Mouse (Mus musculus) hindbrain, embryonic 15.5 days (tissue): ENCODE data around the gene Dnase2a. TPM values are rescaled to one million over a fixed set of nuclear protein-coding genes. Genes with fewer than 3 reads are reported as not detected.
A peak's percentile ranks its signal among the peaks of the same experiment; 100 is the strongest.
"Not testable (repeated sequence)": the region's sequence is repeated elsewhere in the genome, so short reads cannot be mapped to it uniquely, and the experiment has no call there.

Experiments used
- ATAC-seq: fragments of 200-750 bp; cut with Nextera tagmentation; 2 replicates; pipeline ENCODE4 v1.8.0; 2017; ENCODE audit warnings: low read depth, moderate number of reproducible peaks, moderate TSS enrichment; ENCODE audit not compliant: low FRiP score
- H3K27ac ChIP-seq: fragments of 300-500 bp; sonication (generic); replicated peaks from 2 replicates; pipeline ENCODE4 v1.5.1; 2015; ENCODE audit warnings: mild to moderate bottlenecking, inconsistent platforms
- H3K27me3 ChIP-seq: fragments of 300-500 bp; sonication (generic); 2 replicates; pipeline ENCODE4 v1.6.1; 2015; ENCODE audit warnings: control low read depth, inconsistent platforms
- H3K36me3 ChIP-seq: fragments of 300-500 bp; sonication (generic); 2 replicates; pipeline ENCODE4 v1.6.1; 2015; ENCODE audit warnings: control low read depth, inconsistent platforms
- H3K4me1 ChIP-seq: fragments of 300-500 bp; sonication (generic); replicated peaks from 2 replicates; pipeline ENCODE4 v1.6.1; 2015; ENCODE audit warnings: control low read depth, inconsistent platforms
- H3K4me2 ChIP-seq: fragments of 300-500 bp; sonication (generic); 2 replicates; pipeline ENCODE4 v1.6.1; 2015; ENCODE audit warnings: moderate library complexity, mild to moderate bottlenecking, inconsistent platforms
- H3K4me3 ChIP-seq: fragments of 300-500 bp; sonication (generic); 2 replicates; pipeline ENCODE4 v1.5.1; 2015; ENCODE audit warnings: mild to moderate bottlenecking, inconsistent platforms
- H3K9ac ChIP-seq: fragments of 300-500 bp; sonication (generic); 2 replicates; pipeline ENCODE4 v1.6.1; 2015; ENCODE audit warnings: inconsistent platforms
- H3K9me3 ChIP-seq: fragments of 300-500 bp; sonication (generic); 2 replicates; pipeline ENCODE4 v1.6.1; 2016; ENCODE audit warnings: control low read depth, inconsistent platforms
- WGBS: fragments of 180-500 bp; shearing (Covaris S2); methylation state at CpG from one replicate; pipeline ENCODE4 v1.1.7; 2015; 5-methylcytosine and 5-hydroxymethylcytosine counted together
- polyA plus RNA-seq: library from polyadenylated mRNA; unstranded; fragments of >200 nt; fragmentation: Nextera tagmentation; extraction: Ambion mirVana; gene quantifications from 2 replicates; pipeline ENCODE4 v1.2.1, GENCODE M21; 2015

Dnase2a gene
- polyA plus RNA-seq, 1 experiment from 2014 or later = 7.3 TPM

DNA sequence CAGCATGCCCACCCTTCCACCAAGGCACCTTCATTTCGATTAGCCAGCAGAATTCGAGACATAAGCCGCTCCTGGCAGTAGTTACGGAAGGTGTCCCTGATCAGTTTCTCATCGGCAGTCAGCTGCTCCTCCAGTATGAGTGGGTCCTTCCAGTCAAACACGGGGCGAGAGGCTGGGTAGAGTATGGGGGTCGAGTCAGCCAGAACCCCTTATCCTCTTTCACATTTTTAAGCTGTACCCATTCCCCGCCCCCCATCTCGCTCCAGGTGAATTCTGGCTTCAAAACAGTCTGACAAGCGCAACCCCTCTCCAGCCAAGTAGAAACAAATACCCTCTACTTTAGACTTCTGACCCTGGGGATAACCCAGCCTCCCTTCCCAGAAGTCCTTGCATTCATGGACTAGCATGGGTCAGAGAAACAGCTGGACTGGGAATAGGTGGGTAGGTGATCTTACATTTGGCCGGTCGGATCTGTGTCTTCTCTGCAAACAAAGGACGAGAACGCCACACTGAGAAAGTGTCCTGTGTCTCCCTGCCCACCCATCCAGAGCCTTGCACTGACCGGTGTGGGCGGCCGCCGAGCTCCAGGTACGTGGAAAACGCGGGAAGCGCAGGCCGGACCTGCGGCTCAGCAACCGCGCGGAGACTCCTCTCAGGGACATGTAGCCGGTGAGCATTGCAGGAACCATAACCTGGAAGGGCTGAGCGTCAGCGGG lies 15.2 kb upstream of the Dnase2a start:
- ATAC-seq = peak; percentile 68
- H3K4me2 ChIP-seq = peak overlapping the region; percentile 70
- H3K9ac ChIP-seq = peak overlapping the region; percentile 69
- H3K4me1 ChIP-seq = peaks cover 19% of the 10 kb centered on the region
- H3K36me3 ChIP-seq = peaks cover 10% of the 10 kb centered on the region
- H3K27me3 ChIP-seq = no peaks in the 10 kb centered on the region
- peak overlapping the region; percentile 66 for H3K4me3 ChIP-seq
- H3K9me3 ChIP-seq = no peaks in the 10 kb centered on the region
- 9% methylated on average over 31 of the region's 31 CpGs for WGBS
- H3K27ac ChIP-seq = peak overlapping the region; percentile 68

GRCm38 (mm10) chr8:84893709-84894134 lies 14.6 kb upstream of the Dnase2a start, which contains the start of gene Gcdh:
TSS of gene Gcdh (minus strand) at chr8:84893921.
- H3K36me3 ChIP-seq = peaks cover 7% of the 10 kb centered on the region; the same call in 1 of the 2 replicates
- peak within 1 kb of the TSS; percentile 68 for H3K27ac ChIP-seq
- no peaks in the 10 kb centered on the region for H3K27me3 ChIP-seq
- ATAC-seq = peak; percentile 99
- peak within 1 kb of the TSS; percentile 69 for H3K9ac ChIP-seq
- H3K4me2 ChIP-seq = peak within 1 kb of the TSS; percentile 70
- H3K4me3 ChIP-seq = peak within 1 kb of the TSS; percentile 66
- 0% methylated on average over 11 of the region's 11 CpGs for WGBS
- H3K9me3 ChIP-seq = no peaks in the 10 kb centered on the region
- peaks cover 19% of the 10 kb centered on the region for H3K4me1 ChIP-seq

- H3K9me3 ChIP-seq = no peaks in the 10 kb centered on the region
- no peak for ATAC-seq
- 0 out of 2 replicates have a peak, but pooled peaks cover 3% of the 10 kb centered on the region for H3K27me3 ChIP-seq
- H3K9ac ChIP-seq = no peak overlapping the region
- no peak overlapping the region for H3K27ac ChIP-seq
- 0 out of 2 replicates have a peak, but pooled peaks cover 7% of the 10 kb centered on the region for H3K36me3 ChIP-seq
- H3K4me3 ChIP-seq = no peak overlapping the region
- no peak overlapping the region for H3K4me2 ChIP-seq
- WGBS = 88% methylated on average over 5 of the region's 5 CpGs
- peaks cover 19% of the 10 kb centered on the region for H3K4me1 ChIP-seq
Observed at GRCm38 (mm10) chr8:84895963-84896362, 12.4 kb upstream of the Dnase2a start.

DNA sequence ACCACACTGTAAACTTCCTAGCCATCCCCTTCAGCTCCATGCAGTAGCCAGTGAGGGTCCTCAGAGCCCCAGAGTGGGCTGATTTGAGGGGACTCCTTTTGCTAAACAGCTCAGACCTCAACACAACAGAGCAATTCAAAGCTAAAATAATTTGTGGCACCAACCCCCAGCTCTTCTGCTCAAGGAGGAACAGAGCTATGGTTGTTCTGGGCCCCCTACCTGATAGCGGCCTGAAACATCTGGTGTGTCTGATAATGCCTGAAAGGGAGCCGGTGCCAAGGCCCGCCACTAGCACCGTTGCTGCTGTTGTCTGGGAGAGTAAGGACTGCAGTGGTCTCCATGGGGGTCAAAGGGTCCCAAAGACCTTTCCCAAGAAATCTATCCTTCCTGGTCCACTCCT lies 7.3 kb upstream of the Dnase2a start:
- no peak for ATAC-seq
- Histone ChIP-seq H3K4me1 (peaks cover 14% of the 10 kb centered on the region), H3K27ac (no peak overlapping the region), H3K4me2 (no peak overlapping the region), H3K9ac (no peak overlapping the region), H3K36me3 (no peaks in the 10 kb centered on the region), H3K27me3 (peaks cover 12% of the 10 kb centered on the region; the same call in 1 of the 2 replicates), H3K4me3 (no peak overlapping the region), H3K9me3 (no peaks in the 10 kb centered on the region)
- 67% methylated on average over 4 of the region's 4 CpGs for WGBS

- no peaks in the 10 kb centered on the region for H3K36me3 ChIP-seq
- peak within 1 kb of the TSS; percentile 47 for H3K9ac ChIP-seq
- ATAC-seq = no peak
- H3K4me3 ChIP-seq = peak within 1 kb of the TSS; percentile 47
- peaks cover 14% of the 10 kb centered on the region for H3K4me1 ChIP-seq
- peak within 1 kb of the TSS; percentile 85 for H3K4me2 ChIP-seq
- H3K27ac ChIP-seq = no peak within 1 kb of the TSS
- H3K27me3 ChIP-seq = peaks cover 12% of the 10 kb centered on the region; the same call in 1 of the 2 replicates
- 90% methylated on average over 3 of the region's 3 CpGs for whole genome bisulfite sequencing
- no peaks in the 10 kb centered on the region for H3K9me3 ChIP-seq
Observed at GRCm38 (mm10) chr8:84901752-84902151, 6.6 kb upstream of the Dnase2a start, which contains the start of gene Klf1. TSS of gene Klf1 (plus strand) at chr8:84901928.

- Histone ChIP-seq H3K9me3 (no peaks in the 10 kb centered on the region), H3K36me3 (no peaks in the 10 kb centered on the region), H3K9ac (peak overlapping the region; percentile 47), H3K4me2 (peak overlapping the region; percentile 85), H3K27ac (no peak overlapping the region), H3K4me3 (peak overlapping the region; percentile 47), H3K27me3 (peaks cover 12% of the 10 kb centered on the region; the same call in 1 of the 2 replicates), H3K4me1 (peaks cover 14% of the 10 kb centered on the region)
- ATAC-seq = no peak
- WGBS = 3% methylated on average over 24 of the region's 24 CpGs
Observed at GRCm38 (mm10) chr8:84902367-84902919, 5.9 kb upstream of the Dnase2a start.

GRCm38 (mm10) chr8:84902920-84903661 lies 5.3 kb upstream of the Dnase2a start:
- H3K36me3 ChIP-seq = no peaks in the 10 kb centered on the region
- peak overlapping the region; percentile 47 for H3K4me3 ChIP-seq
- peak overlapping the region; percentile 85 for H3K4me2 ChIP-seq
- peaks cover 14% of the 10 kb centered on the region for H3K4me1 ChIP-seq
- peak overlapping the region; percentile 47 for H3K9ac ChIP-seq
- H3K9me3 ChIP-seq = no peaks in the 10 kb centered on the region
- peaks cover 12% of the 10 kb centered on the region; the same call in 1 of the 2 replicates for H3K27me3 ChIP-seq
- ATAC-seq = peak; percentile 89
- no peak overlapping the region for H3K27ac ChIP-seq
- WGBS = under 1% methylated on average over 62 of the region's 68 CpGs

DNA sequence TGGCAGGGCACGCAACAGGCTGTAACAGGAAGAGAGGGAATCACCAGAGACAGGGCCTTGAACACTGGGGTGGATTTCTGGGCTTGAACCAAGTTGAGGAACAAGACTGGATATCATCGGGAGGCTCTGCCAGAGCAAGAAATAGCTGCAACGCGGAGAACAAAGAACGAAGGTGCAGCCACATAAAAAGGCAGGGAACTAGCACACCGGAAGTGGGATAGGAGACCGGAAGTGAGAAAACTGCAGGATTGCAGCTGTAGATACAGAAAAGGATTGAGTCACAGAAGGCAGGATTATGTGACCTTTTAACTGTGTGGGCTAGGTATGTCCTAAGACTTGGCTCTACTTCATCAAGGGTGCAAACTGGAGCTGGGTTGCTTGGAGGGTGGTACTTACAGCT lies 4.0 kb upstream of the Dnase2a start:
- Histone ChIP-seq H3K9ac (no peak overlapping the region), H3K27ac (no peak overlapping the region), H3K4me2 (no peak overlapping the region), H3K9me3 (no peaks in the 10 kb centered on the region), H3K4me3 (no peak overlapping the region), H3K27me3 (peaks cover 12% of the 10 kb centered on the region; the same call in 1 of the 2 replicates), H3K4me1 (peaks cover 22% of the 10 kb centered on the region), H3K36me3 (no peaks in the 10 kb centered on the region)
- no peak for ATAC-seq
- WGBS = 88% methylated on average over 7 of the region's 7 CpGs

DNA sequence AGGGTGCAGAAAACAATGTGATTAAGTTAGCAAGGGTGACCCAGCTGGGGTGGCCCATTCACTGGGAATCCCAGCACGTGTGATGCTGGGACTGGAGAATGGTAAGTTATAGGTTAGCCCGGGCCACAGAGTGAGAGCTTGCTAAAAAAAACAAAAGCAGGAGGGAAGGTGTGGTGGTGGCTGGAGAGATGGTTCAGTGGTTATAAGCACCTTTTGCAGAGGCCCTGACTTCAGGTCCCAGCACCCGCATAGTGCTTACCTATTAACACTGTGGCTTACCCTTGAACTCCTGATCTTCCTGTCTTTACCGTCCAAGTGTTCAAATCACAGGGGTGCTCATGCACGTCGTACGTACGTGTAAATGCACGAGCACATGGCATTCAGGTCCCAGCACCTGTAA lies 1.3 kb upstream of the Dnase2a start:
- H3K4me3 ChIP-seq = no peak overlapping the region
- H3K9ac ChIP-seq = no peak overlapping the region
- no peaks in the 10 kb centered on the region for H3K9me3 ChIP-seq
- H3K27me3 ChIP-seq = 0 out of 2 replicates have a peak, but pooled peaks cover 11% of the 10 kb centered on the region
- H3K4me1 ChIP-seq = peaks cover 22% of the 10 kb centered on the region
- no peak for ATAC-seq
- no peak overlapping the region for H3K4me2 ChIP-seq
- no peak overlapping the region for H3K27ac ChIP-seq
- H3K36me3 ChIP-seq = peaks cover 19% of the 10 kb centered on the region
- 93% methylated on average over 9 of the region's 9 CpGs for WGBS

DNA sequence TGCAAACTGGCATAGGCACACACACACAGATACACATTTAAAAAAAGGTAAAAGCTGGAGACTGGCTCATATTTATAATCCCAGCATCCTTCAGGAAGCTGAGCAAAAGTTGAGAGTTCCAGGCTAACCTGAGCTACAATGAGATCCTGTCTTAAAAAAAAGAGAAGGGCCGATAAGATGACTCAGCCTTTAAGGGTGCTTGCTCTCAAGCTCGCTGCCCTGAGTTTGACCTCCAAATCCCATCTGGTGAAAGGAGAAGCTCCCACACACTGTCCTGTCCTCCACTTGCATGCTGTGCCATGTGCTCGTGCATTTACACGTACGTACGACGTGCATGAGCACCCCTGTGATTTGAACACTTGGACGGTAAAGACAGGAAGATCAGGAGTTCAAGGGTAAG lies 867 bp upstream of the Dnase2a start:
- Histone ChIP-seq H3K4me1 (peaks cover 19% of the 10 kb centered on the region), H3K4me3 (no peak overlapping the region), H3K9ac (no peak overlapping the region), H3K4me2 (no peak overlapping the region), H3K9me3 (no peaks in the 10 kb centered on the region), H3K27ac (no peak overlapping the region), H3K27me3 (0 out of 2 replicates have a peak, but pooled peaks cover 11% of the 10 kb centered on the region), H3K36me3 (peaks cover 24% of the 10 kb centered on the region)
- ATAC-seq = no peak
- 82% methylated on average over 8 of the region's 8 CpGs for WGBS

DNA sequence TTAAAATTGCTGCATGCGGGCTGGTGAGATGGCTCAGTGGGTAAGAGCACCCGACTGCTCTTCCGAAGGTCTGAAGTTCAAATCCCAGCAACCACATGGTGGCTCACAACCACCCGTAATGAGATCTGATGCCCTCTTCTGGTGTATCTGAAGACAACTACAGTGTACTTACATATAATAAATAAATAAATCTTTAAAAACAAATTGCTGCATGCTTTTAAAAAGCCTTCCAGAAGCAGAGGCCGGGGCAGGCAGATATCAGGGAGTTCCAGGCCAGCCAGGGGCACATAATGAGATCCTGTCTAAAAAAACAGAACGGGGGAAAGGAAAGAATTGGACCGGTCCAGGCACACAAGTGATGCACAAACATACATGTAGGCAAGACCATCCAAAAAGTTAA lies 381 bp upstream of the Dnase2a start:
- Histone ChIP-seq H3K36me3 (peaks cover 28% of the 10 kb centered on the region), H3K4me1 (peaks cover 17% of the 10 kb centered on the region), H3K4me2 (peak overlapping the region; percentile 62), H3K27me3 (0 out of 2 replicates have a peak, but pooled peaks cover 11% of the 10 kb centered on the region), H3K4me3 (peak overlapping the region; percentile 35)
- 33% methylated on average over 7 of the region's 7 CpGs for WGBS
- not testable (repeated sequence) for H3K9ac ChIP-seq, H3K9me3 ChIP-seq, H3K27ac ChIP-seq, ATAC-seq
